Mouse (Mus musculus) neural tube, embryonic 13.5 days (tissue): ENCODE data around the gene Rgl2. TPM values are rescaled to one million over a fixed set of nuclear protein-coding genes. Genes with fewer than 3 reads are reported as not detected.
"Not testable (repeated sequence)": the region's sequence is repeated elsewhere in the genome, so short reads cannot be mapped to it uniquely, and the experiment has no call there.

Source experiments
- ATAC-seq: fragments of 200-750 bp; cut with Nextera tagmentation; 2 replicates; pipeline ENCODE4 v1.8.0; 2017; ENCODE audit warnings: low read depth, mild to moderate bottlenecking, moderate TSS enrichment, moderate library complexity
- H3K27ac ChIP-seq: fragments of 300-500 bp; sonication (generic); replicated peaks from 2 replicates; pipeline ENCODE4 v1.5.1; 2015; ENCODE audit warnings: moderate library complexity, mild to moderate bottlenecking, inconsistent platforms
- H3K27me3 ChIP-seq: fragments of 300-500 bp; sonication (generic); 2 replicates; pipeline ENCODE4 v1.6.1; 2015; ENCODE audit warnings: mild to moderate bottlenecking, inconsistent platforms
- H3K36me3 ChIP-seq: fragments of 300-500 bp; sonication (generic); 2 replicates; pipeline ENCODE4 v1.6.1; 2015; ENCODE audit warnings: mild to moderate bottlenecking, inconsistent platforms
- H3K4me1 ChIP-seq: fragments of 300-500 bp; sonication (generic); replicated peaks from 2 replicates; pipeline ENCODE4 v1.6.1; 2015; ENCODE audit warnings: inconsistent platforms
- H3K4me2 ChIP-seq: fragments of 300-500 bp; sonication (generic); 2 replicates; pipeline ENCODE4 v1.6.1; 2015; ENCODE audit warnings: inconsistent platforms, mild to moderate bottlenecking, moderate library complexity
- H3K4me3 ChIP-seq: fragments of 300-500 bp; sonication (generic); 2 replicates; pipeline ENCODE4 v1.5.1; 2015; ENCODE audit warnings: mild to moderate bottlenecking, inconsistent platforms
- H3K9ac ChIP-seq: fragments of 300-500 bp; sonication (generic); 2 replicates; pipeline ENCODE4 v1.6.1; 2015; ENCODE audit warnings: moderate library complexity, mild to moderate bottlenecking, inconsistent platforms
- H3K9me3 ChIP-seq: fragments of 300-500 bp; sonication (generic); 2 replicates; pipeline ENCODE4 v1.6.1; 2016; ENCODE audit warnings: inconsistent platforms
- WGBS: fragments of 180-500 bp; shearing (Covaris S2); methylation state at CpG from one replicate; pipeline ENCODE4 v1.1.7; 2015; 5-methylcytosine and 5-hydroxymethylcytosine counted together
- microRNA-seq: library from miRNA; unstranded; fragments of <30 nt; microRNA quantifications from one replicate; pipeline ENCODE4, GENCODE M21; 2016
- polyA plus RNA-seq: library from polyadenylated mRNA; unstranded; fragments of >200 nt; fragmentation: Nextera tagmentation; extraction: Ambion mirVana; gene quantifications from 2 replicates; pipeline ENCODE4 v1.2.1, GENCODE M21; 2015

The Rgl2 gene
- polyA plus RNA-seq, 1 experiment from 2014 or later: 59.5 TPM

GRCm38 (mm10) chr17:33973572-33973971, 44.2 kb downstream of the Rgl2 start:
- Histone ChIP-seq H3K27me3 (peaks cover 53% of the 10 kb centered on the region), H3K4me2 (no peak overlapping the region), H3K9ac (no peak overlapping the region), H3K9me3 (no peaks in the 10 kb centered on the region), H3K4me1 (peaks cover 10% of the 10 kb centered on the region), H3K27ac (no peak overlapping the region), H3K4me3 (no peak overlapping the region), H3K36me3 (no peaks in the 10 kb centered on the region)
- WGBS: 64% methylated on average over 3 of the region's 3 CpGs
- ATAC-seq: no peak

- Histone ChIP-seq H3K9ac (peak overlapping the region; percentile 49), H3K4me2 (peak overlapping the region; percentile 56), H3K4me3 (peak overlapping the region; percentile 35), H3K9me3 (no peaks in the 10 kb centered on the region), H3K27ac (no peak overlapping the region), H3K4me1 (peaks cover 26% of the 10 kb centered on the region), H3K27me3 (peaks cover 69% of the 10 kb centered on the region), H3K36me3 (no peaks in the 10 kb centered on the region)
- 2% methylated on average over 57 of the region's 57 CpGs for WGBS
- ATAC-seq: no peak
Observed at GRCm38 (mm10) chr17:33977861-33978557, 48.7 kb downstream of the Rgl2 start.

- Histone ChIP-seq H3K36me3 (no peaks in the 10 kb centered on the region), H3K4me1 (peaks cover 26% of the 10 kb centered on the region), H3K9me3 (no peaks in the 10 kb centered on the region), H3K9ac (peak overlapping the region; percentile 49), H3K4me3 (peak overlapping the region; percentile 35), H3K27me3 (peaks cover 63% of the 10 kb centered on the region), H3K27ac (no peak overlapping the region), H3K4me2 (peak overlapping the region; percentile 56)
- WGBS: 3% methylated on average over 17 of the region's 17 CpGs
- no peak for ATAC-seq
Observed at GRCm38 (mm10) chr17:33978631-33979031, 49.3 kb downstream of the Rgl2 start.

DNA sequence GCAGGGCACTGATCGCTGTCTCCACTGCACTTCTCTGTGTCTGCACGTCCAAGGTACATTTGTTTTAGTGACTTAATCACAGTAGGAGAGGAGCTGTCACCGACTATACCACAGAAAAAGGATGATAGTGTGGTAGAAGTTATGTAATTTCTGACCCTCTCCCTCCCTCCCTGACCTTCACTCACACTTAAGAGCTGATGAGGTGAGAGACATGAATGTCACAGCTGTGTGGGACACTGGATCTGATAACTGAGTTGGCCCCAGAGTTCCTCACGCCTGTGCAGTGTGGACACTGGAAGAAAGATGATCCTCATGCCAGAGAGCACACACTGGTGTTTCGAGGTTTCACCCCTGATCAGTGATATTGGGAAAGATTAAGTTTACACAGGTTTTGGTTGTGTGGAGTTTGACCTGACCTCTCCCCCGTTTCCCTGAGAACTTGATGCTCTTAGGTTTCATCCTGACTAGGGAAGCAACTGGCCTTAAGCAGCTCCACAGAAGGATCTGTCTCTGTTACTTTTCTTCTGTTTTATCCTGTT, 50.2 kb downstream of the Rgl2 start:
- no peak overlapping the region for H3K9ac ChIP-seq
- no peak overlapping the region for H3K4me2 ChIP-seq
- WGBS: 84% methylated on average over 6 of the region's 6 CpGs
- H3K27me3 ChIP-seq: peaks cover 57% of the 10 kb centered on the region
- no peak for ATAC-seq
- peaks cover 26% of the 10 kb centered on the region for H3K4me1 ChIP-seq
- H3K4me3 ChIP-seq: no peak overlapping the region
- H3K27ac ChIP-seq: no peak overlapping the region
- no peaks in the 10 kb centered on the region for H3K9me3 ChIP-seq
- H3K36me3 ChIP-seq: no peaks in the 10 kb centered on the region

DNA sequence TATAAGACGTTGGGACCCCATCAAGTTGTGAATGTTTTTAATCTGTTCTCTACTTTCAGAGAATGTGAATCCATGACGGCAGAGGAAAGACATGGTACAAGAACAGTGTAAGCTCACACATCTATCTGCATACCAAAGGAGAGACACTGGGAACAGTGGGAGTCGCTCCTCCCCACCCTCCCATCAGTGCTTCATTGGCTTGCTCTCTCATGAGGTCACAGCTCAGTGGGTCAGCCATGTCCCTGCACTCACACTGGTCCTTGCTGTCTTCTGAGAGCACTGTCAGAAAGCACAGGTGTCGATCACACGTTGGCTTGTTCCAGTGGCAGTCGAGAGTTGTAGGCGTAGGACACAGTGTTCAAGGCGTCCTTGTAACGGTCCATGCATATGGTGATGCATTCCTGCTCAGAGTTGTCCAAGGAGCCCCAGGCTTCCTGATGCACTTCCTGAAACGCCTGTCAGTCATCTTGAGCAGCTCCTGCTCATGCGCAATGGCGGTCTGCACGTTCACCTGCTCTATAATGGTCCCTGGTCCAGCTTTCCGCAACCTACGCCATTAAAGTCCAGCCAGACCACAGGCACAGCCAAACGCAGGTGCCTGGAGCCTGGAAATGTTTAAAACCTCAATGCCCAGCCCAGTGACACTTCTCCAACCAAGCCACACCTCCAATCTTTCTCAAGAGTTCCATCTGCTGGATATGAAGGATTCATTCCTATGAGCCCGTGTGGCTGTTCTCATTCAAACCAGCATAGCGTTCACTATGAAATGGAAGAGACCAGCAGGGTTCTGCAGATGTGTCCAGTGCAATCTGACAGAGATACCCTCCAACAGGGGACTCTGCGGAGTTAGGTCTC, 51.1 kb downstream of the Rgl2 start:
- Histone ChIP-seq H3K4me3 (no peak overlapping the region), H3K4me1 (peaks cover 26% of the 10 kb centered on the region), H3K9ac (peak overlapping the region; percentile 45; the same call in 1 of the 2 replicates), H3K9me3 (no peaks in the 10 kb centered on the region), H3K36me3 (no peaks in the 10 kb centered on the region), H3K27ac (peak overlapping the region; percentile 65; the same call in 1 of the 2 replicates), H3K4me2 (peak overlapping the region; percentile 55), H3K27me3 (peaks cover 52% of the 10 kb centered on the region)
- ATAC-seq: peak; percentile 30; the same call in 1 of the 2 replicates
- 81% methylated on average over 19 of the region's 19 CpGs for WGBS

GRCm38 (mm10) chr17:33981192-33981909, 52.0 kb downstream of the Rgl2 start:
- WGBS: under 1% methylated on average over 27 of the region's 27 CpGs
- not testable (repeated sequence) for H3K9me3 ChIP-seq, H3K36me3 ChIP-seq
- peak overlapping the region; percentile 77 for H3K9ac ChIP-seq
- ATAC-seq: peak; percentile 94
- peak overlapping the region; percentile 92 for H3K27ac ChIP-seq
- peaks cover 43% of the 10 kb centered on the region for H3K27me3 ChIP-seq
- H3K4me3 ChIP-seq: peak overlapping the region; percentile 47
- H3K4me2 ChIP-seq: peak overlapping the region; percentile 55
- peaks cover 26% of the 10 kb centered on the region for H3K4me1 ChIP-seq

GRCm38 (mm10) chr17:33982136-33982535, 52.8 kb downstream of the Rgl2 start:
- Histone ChIP-seq H3K4me2 (peak overlapping the region; percentile 55), H3K4me3 (peak overlapping the region; percentile 47), H3K27me3 (peaks cover 35% of the 10 kb centered on the region), H3K27ac (peak overlapping the region; percentile 92), H3K4me1 (peaks cover 26% of the 10 kb centered on the region)
- not testable (repeated sequence) for ATAC-seq, H3K9ac ChIP-seq, H3K9me3 ChIP-seq, H3K36me3 ChIP-seq
- WGBS: 12% methylated on average over 8 of the region's 8 CpGs

Small RNA genes within 50 kb of the gene (microRNA-seq; reads per million reads assigned to microRNA genes)
- gene Gm27740: not detected

Other genes starting within 250 kb of the Rgl2 start
- 227 and 230 TPM in 2 replicates for gene Hnrnpm, start 242.7 kb upstream of the Rgl2 start, polyA plus RNA-seq
- gene March2, start 210.9 kb upstream of the Rgl2 start, polyA plus RNA-seq: 68.2 and 74.9 TPM in 2 replicates
- gene Rab11b, start 169.0 kb upstream of the Rgl2 start, polyA plus RNA-seq: 455 and 504 TPM in 2 replicates
- gene Angptl4, start 147.7 kb upstream of the Rgl2 start, polyA plus RNA-seq: 22.8 and 24.5 TPM in 2 replicates
- 36.2 and 40.3 TPM in 2 replicates for gene Kank3, start 119.0 kb upstream of the Rgl2 start, polyA plus RNA-seq
- gene Rps28, start 105.0 kb upstream of the Rgl2 start, polyA plus RNA-seq: 530 and 625 TPM in 2 replicates
- 558 and 559 TPM in 2 replicates for gene Ndufa7, start 105.0 kb upstream of the Rgl2 start, polyA plus RNA-seq
- gene Cd320, start 86.5 kb upstream of the Rgl2 start, polyA plus RNA-seq: 52.7 and 57.4 TPM in 2 replicates
- gene Gm7029, start 55.7 kb upstream of the Rgl2 start, polyA plus RNA-seq: not detected in 2 replicates
- 1.2 and 2.5 TPM in 2 replicates for gene Kifc1, start 38.9 kb upstream of the Rgl2 start, polyA plus RNA-seq
- 0.43 TPM in 1 of 2 replicates, not detected in the other for gene Platr17, start 24.4 kb upstream of the Rgl2 start, polyA plus RNA-seq
- 51.0 TPM in 2 replicates for gene Daxx, start 20.1 kb upstream of the Rgl2 start, polyA plus RNA-seq
- 30.4 and 31.1 TPM in 2 replicates for gene Tapbp, start 13.6 kb upstream of the Rgl2 start, polyA plus RNA-seq
- 17.3 and 17.7 TPM in 2 replicates for gene Zbtb22, start 13.6 kb upstream of the Rgl2 start, polyA plus RNA-seq
- gene Pfdn6, start 10.8 kb downstream of the Rgl2 start, polyA plus RNA-seq: 178 and 182 TPM in 2 replicates
- 26.9 and 27.6 TPM in 2 replicates for gene Wdr46, start 11.1 kb downstream of the Rgl2 start, polyA plus RNA-seq
- 10.8 and 11.7 TPM in 2 replicates for gene B3galt4, start 21.9 kb downstream of the Rgl2 start, polyA plus RNA-seq
- gene Vps52, start 26.3 kb downstream of the Rgl2 start, polyA plus RNA-seq: 63.5 and 67.5 TPM in 2 replicates
- gene Rps18, start 26.5 kb downstream of the Rgl2 start, polyA plus RNA-seq: 912 and 939 TPM in 2 replicates
- gene H2-K1, start 70.8 kb downstream of the Rgl2 start, polyA plus RNA-seq: 11.9 and 13.3 TPM in 2 replicates
- gene Ring1, start 95.1 kb downstream of the Rgl2 start, polyA plus RNA-seq: 19.3 and 22.4 TPM in 2 replicates
- 61.7 and 65.0 TPM in 2 replicates for gene H2-Ke6, start 98.5 kb downstream of the Rgl2 start, polyA plus RNA-seq
- gene Slc39a7, start 102.1 kb downstream of the Rgl2 start, polyA plus RNA-seq: 158 and 161 TPM in 2 replicates
- 57.4 and 57.5 TPM in 2 replicates for gene Rxrb, start 102.3 kb downstream of the Rgl2 start, polyA plus RNA-seq
- 4.5 and 4.7 TPM in 2 replicates for gene Col11a2, start 109.9 kb downstream of the Rgl2 start, polyA plus RNA-seq
- 0.24 and 0.41 TPM in 2 replicates for gene H2-Oa, start 162.8 kb downstream of the Rgl2 start, polyA plus RNA-seq
- 16.0 and 17.7 TPM in 2 replicates for gene H2-DMa, start 190.0 kb downstream of the Rgl2 start, polyA plus RNA-seq
- gene Brd2, start 193.1 kb downstream of the Rgl2 start, polyA plus RNA-seq: 137 and 167 TPM in 2 replicates
- gene H2-DMb2, start 213.8 kb downstream of the Rgl2 start, polyA plus RNA-seq: not detected in 2 replicates
- not detected in 2 replicates for gene H2-DMb1, start 223.5 kb downstream of the Rgl2 start, polyA plus RNA-seq